Mouse (Mus musculus) spleen, postnatal 0 days (tissue): ENCODE results near the gene Gm4181. TPM values are rescaled to one million over a fixed set of nuclear protein-coding genes. Genes with fewer than 3 reads are reported as not detected.

Experiments used
- polyA plus RNA-seq: library from polyadenylated mRNA; unstranded; fragments of >200 nt; fragmentation: Nextera tagmentation; extraction: Ambion mirVana; gene quantifications from 2 replicates; pipeline ENCODE4 v1.2.1, GENCODE M21; 2015

Gene Gm4181
- polyA plus RNA-seq, result not detected in 2 replicates

DNA sequence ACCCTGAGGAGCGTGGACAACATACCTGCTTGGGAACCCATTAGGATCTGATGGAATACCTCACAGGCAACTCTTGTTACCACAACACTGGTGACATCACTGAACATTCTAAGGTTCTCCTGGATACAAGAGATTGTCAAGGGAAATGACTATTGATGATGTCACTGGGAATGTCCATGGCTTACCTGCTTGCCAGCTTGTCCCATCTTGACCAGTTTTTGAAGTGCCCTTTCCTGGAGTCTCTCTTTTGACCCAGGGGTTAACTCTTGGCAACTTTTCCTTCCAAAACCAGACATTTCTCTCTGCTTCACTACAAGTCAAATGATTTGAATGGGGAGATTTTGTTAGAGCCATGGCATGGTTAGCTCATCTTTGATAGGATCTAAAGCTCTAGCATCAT lies at the start of gene Gm4181:
TSS of gene Gm4181 (minus strand) at position 101 of the 400 bp plus-strand sequence.

DNA sequence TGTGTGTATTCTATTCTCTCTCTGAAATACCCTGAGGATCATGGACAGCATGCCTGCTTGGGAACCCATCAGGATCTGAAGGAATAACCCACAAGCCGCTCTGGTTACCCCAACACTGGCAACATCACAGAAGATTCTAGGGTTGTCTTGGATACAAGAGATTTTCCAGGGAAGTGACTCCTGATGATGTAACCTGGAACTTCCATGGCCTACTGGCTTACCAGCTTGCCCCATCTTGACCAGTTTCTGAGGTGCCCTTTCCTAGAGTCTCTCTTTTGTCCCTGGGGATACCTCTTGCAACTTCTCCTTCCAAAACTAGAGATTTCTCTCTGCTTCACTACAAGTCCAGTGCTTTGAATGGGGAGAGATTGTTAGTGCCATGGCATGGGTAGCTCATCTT lies 24.3 kb downstream of the Gm4181 start, which contains the start of gene Gm17078:
TSS of gene Gm17078 (minus strand) at position 101 of the 400 bp plus-strand sequence.

DNA sequence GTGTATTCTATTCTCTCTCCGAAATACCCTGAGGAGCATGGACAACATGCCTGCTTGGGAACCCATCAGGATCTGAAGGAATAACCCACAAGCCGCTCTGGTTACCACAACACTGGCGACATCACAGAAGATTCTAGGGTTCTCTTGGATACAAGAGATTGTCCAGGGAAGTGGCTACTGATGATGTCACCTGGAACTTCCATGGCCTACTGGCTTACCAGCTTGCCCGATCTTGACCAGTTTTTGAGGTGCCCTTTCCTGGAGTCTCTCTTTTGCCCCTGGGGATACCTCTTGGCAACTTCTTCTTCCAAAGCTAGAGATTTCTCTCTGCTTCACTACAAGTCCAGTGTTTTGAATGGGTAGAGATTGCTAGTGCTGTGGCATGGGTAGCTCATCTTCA lies 43.4 kb downstream of the Gm4181 start, which contains the start of gene Gm17174:
TSS of gene Gm17174 (minus strand) at position 101 of the 400 bp plus-strand sequence.

Other genes starting within 250 kb of the Gm4181 start
- not detected in 2 replicates for gene Vmn2r88, start 224.8 kb downstream of the Gm4181 start, polyA plus RNA-seq
- gene Vmn2r89, start 183.8 kb downstream of the Gm4181 start, polyA plus RNA-seq, result not detected in 2 replicates
- not detected in 2 replicates for gene Gm5622, start 82.9 kb downstream of the Gm4181 start, polyA plus RNA-seq
- gene Gm17175, start 61.6 kb downstream of the Gm4181 start, polyA plus RNA-seq, result not detected in 2 replicates
- gene Gm17174, start 43.5 kb downstream of the Gm4181 start, polyA plus RNA-seq, result not detected in 2 replicates
- gene Gm17078, start 24.4 kb downstream of the Gm4181 start, polyA plus RNA-seq, result not detected in 2 replicates
- gene Gm17079, start 59.8 kb upstream of the Gm4181 start, polyA plus RNA-seq, result not detected in 2 replicates
- gene Gm5800, start 81.5 kb upstream of the Gm4181 start, polyA plus RNA-seq, result not detected in 2 replicates
- not detected in 2 replicates for gene Ang4, start 137.9 kb upstream of the Gm4181 start, polyA plus RNA-seq
- not detected in 2 replicates for gene AY358078, start 164.4 kb upstream of the Gm4181 start, polyA plus RNA-seq
- gene Ear6, start 218.0 kb upstream of the Gm4181 start, polyA plus RNA-seq, result 0.16 and 0.51 TPM in 2 replicates
- gene Mettl17, start 249.2 kb upstream of the Gm4181 start, polyA plus RNA-seq, result 13.1 and 19.9 TPM in 2 replicates